Mouse (Mus musculus) heart, adult 2 months (tissue): ENCODE measurements around the gene Plaur. TPM values are rescaled to one million over a fixed set of nuclear protein-coding genes. Genes with fewer than 3 reads are reported as not detected.
A peak's percentile ranks its signal among the peaks of the same experiment; 100 is the strongest.

Experiments used
- DNase-seq, 2 experiments: peaks; one replicate each; pipeline ENCODE4 v3.0.0; 2021
- H3K27ac ChIP-seq: fragments of 200-600 bp; 2 replicates; pipeline ENCODE4 v1.8.1; 2022
- H3K27me3 ChIP-seq: fragments of 200-500 bp; 2 replicates; pipeline ENCODE4 v1.6.1; 2012; ENCODE audit warnings: mild to moderate bottlenecking, low read length, inconsistent platforms, mixed read lengths; ENCODE audit not compliant: control insufficient read depth, insufficient read depth
- H3K36me3 ChIP-seq: fragments of 200-500 bp; 2 replicates; pipeline ENCODE4 v1.6.1; 2012; ENCODE audit warnings: low read length, inconsistent platforms; ENCODE audit not compliant: control insufficient read depth, insufficient read depth
- H3K4me1 ChIP-seq: fragments of 200-500 bp; 2 replicates; pipeline ENCODE4 v1.6.1; 2011; ENCODE audit warnings: low read length; ENCODE audit not compliant: control insufficient read depth, insufficient read depth
- H3K4me3 ChIP-seq: fragments of 200-600 bp; 2 replicates; pipeline ENCODE4 v1.8.1; 2022
- H3K79me2 ChIP-seq: fragments of 200-500 bp; replicated peaks from 2 replicates; pipeline ENCODE4 v1.6.1; 2012; ENCODE audit warnings: mild to moderate bottlenecking, inconsistent platforms, low read length, moderate library complexity, mixed read lengths; ENCODE audit not compliant: control insufficient read depth, insufficient read depth
- H3K9ac ChIP-seq: fragments of 200-500 bp; 2 replicates; pipeline ENCODE4 v1.6.1; 2012; ENCODE audit warnings: low read depth, mild to moderate bottlenecking, control low read depth, inconsistent platforms, low read length, mixed read lengths
- CTCF ChIP-seq: fragments of 200-600 bp; IDR thresholded peaks from 2 replicates; pipeline ENCODE4 v1.8.1; 2022; ENCODE audit warnings: antibody characterized with exemption, mild to moderate bottlenecking, moderate library complexity
- EP300 ChIP-seq: fragments of 200-500 bp; IDR thresholded peaks from 2 replicates; pipeline ENCODE4 v1.6.1; 2011; ENCODE audit warnings: low read depth, low read length, control low read depth; ENCODE audit not compliant: insufficient read depth
- POLR2A ChIP-seq: fragments of 200-500 bp; IDR thresholded peaks from 2 replicates; pipeline ENCODE4 v1.6.1; 2011; ENCODE audit warnings: mild to moderate bottlenecking, low read depth, low read length, control low read depth; ENCODE audit not compliant: insufficient read depth
- WGBS: fragments of 180-500 bp; shearing (Covaris S2); methylation state at CpG from one replicate; pipeline ENCODE4 v1.1.7; 2018; 5-methylcytosine and 5-hydroxymethylcytosine counted together
- intact Hi-C: fragments of 180-260 bp; cut with DNase I; formaldehyde crosslinking; loops from one replicate; pipeline ENCODE4 v1.15.1; 2025
- polyA plus RNA-seq: library from polyadenylated mRNA; depleted of rRNA; stranded (reverse); fragments of >200 nt; gene quantifications from 2 replicates; pipeline ENCODE4 v1.2.3, GENCODE M21; 2012
- total RNA-seq, 2 experiments: library from RNA; stranded (reverse); gene quantifications; 2 replicates each; pipeline ENCODE4 v1.2.3; 2021

The Plaur gene
- total and polyA plus RNA-seq, 3 experiments: 3.3 to 5.0 (median 3.6) TPM

DNA sequence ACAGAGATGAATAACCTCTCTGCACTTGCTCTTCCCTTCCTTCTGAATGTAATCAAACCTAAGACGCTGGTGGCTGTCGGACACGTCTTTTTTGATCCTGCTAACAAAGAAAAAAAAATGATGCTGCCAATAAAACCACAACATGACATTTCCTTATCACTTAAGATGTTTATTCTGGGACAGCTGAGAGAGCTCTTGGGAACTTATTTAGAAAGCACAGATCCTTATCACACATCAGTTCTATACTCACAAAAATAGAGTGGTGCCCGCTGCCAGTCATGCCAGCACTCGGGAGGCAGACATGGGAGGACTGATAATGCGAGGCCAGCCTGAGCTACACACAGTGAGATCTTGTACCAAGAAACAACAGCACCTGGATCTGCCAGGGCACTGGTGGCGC lies 22.4 kb upstream of the Plaur start:
- intact Hi-C loops: no loop called here
- DNase-seq: no peak
- TF ChIP-seq CTCF (no peak), EP300 (no peak), POLR2A (no peak)
- H3K36me3 ChIP-seq: no peaks in the 10 kb centered on the region
- no peaks in the 10 kb centered on the region for H3K27me3 ChIP-seq
- 48% methylated on average over 7 of the region's 7 CpGs for WGBS
- H3K4me1 ChIP-seq: no peaks in the 10 kb centered on the region
- H3K79me2 ChIP-seq: no peaks in the 10 kb centered on the region
- H3K27ac ChIP-seq: no peak overlapping the region
- H3K4me3 ChIP-seq: no peak overlapping the region
- H3K9ac ChIP-seq: no peak overlapping the region

DNA sequence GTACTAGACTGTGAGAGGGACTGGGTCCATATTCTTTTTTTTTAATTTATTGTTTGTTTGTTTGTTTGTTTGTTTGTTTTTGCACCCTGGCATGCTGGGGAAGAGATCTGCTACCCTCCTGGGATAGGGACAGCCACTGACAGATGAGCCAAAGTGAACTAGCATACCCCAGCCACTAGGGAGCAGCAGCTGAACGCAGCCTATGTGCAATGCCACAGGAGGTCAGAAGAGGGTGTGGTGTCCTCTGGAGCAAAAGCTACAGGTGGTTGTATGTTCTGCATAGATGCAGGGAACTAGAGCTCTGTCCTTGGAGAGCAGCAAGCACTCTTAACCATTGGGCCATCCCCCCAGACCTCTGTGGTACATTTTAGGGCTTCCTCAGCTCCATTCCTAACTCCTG lies 20.5 kb upstream of the Plaur start:
- TF ChIP-seq CTCF: peak; percentile 94
- no peak for TF ChIP-seq POLR2A
- peak; percentile 90 for TF ChIP-seq EP300
- Histone ChIP-seq H3K4me1 (no peaks in the 10 kb centered on the region), H3K27ac (no peak overlapping the region), H3K79me2 (no peaks in the 10 kb centered on the region), H3K36me3 (no peaks in the 10 kb centered on the region), H3K4me3 (no peak overlapping the region), H3K9ac (no peak overlapping the region), H3K27me3 (no peaks in the 10 kb centered on the region)
- 21% methylated on average over 1 of the region's 1 CpGs for WGBS
- DNase-seq: peak; percentile 76 to 78
- intact Hi-C loops: loop anchor here (1.0 kb wide), 1 partner anchor 33 kb away; no protein-coding TSS in a partner anchor

DNA sequence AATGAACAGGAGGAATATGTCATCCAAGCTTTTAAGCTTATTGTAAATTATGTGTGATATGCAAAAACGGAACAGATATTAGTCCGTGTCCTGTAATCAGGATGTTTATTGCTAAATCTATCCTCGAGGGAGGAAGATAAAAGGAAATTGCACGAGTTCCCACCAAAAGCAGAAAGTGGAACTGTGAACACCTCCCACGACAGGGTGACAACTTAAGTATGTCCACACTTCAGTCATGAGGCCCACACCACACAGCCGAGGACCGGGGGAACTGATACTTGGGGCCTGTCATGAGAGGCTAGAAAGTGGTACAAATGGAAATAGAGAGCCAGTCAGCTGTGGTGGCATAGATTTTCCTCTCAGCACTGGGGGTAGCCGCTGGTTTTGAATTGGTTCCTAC lies 20.0 kb upstream of the Plaur start:
- 46% methylated on average over 8 of the region's 8 CpGs for WGBS
- H3K27me3 ChIP-seq: no peaks in the 10 kb centered on the region
- DNase-seq: peak in 1 of 2 experiments; percentile 41
- H3K79me2 ChIP-seq: no peaks in the 10 kb centered on the region
- no peak overlapping the region for H3K9ac ChIP-seq
- H3K4me1 ChIP-seq: no peaks in the 10 kb centered on the region
- H3K27ac ChIP-seq: no peak overlapping the region
- H3K4me3 ChIP-seq: no peak overlapping the region
- TF ChIP-seq EP300 (no peak), CTCF (no peak), POLR2A (no peak)
- intact Hi-C loops: loop anchor here (1.0 kb wide), 1 partner anchor 32 kb away; no protein-coding TSS in a partner anchor
- no peaks in the 10 kb centered on the region for H3K36me3 ChIP-seq

DNA sequence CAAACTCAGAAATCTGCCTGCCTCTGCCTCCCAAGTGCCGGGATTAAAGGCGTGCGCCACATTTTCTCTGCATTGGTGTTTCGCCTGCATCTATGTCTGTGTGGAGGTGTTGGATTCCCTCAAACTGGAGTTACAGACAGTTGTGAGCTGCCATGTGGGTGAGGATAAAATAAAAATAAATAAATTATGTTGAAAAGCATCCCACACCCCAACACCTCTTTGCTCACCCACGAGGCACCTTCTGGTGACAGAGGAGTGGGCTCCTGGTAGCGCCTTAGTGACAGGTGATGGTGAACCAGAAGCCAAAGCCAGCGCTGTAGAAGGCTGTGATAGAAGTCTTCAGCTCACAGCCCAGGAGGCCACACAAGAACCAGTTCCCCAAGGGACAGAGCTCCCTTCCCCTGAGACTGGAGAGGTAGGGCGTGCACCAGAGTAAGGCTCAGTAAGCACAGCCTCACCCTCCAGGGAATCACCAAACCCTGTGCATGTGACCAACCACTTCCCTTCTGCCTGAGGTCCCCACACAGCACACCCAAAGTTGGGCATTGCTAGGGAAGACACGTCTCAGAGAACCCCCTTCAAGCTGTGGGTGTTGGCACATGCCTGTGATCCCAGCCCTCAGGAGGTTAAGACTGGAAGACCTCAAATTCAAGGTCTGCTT lies 16.9 kb upstream of the Plaur start:
- intact Hi-C loops: no loop called here
- Histone ChIP-seq H3K79me2 (no peaks in the 10 kb centered on the region), H3K4me1 (no peaks in the 10 kb centered on the region), H3K27me3 (no peaks in the 10 kb centered on the region), H3K4me3 (no peak overlapping the region), H3K27ac (no peak overlapping the region), H3K36me3 (no peaks in the 10 kb centered on the region), H3K9ac (no peak overlapping the region)
- peak in 1 of 2 experiments; percentile 59 for DNase-seq
- TF ChIP-seq EP300 (no peak), CTCF (no peak), POLR2A (no peak)
- WGBS: 81% methylated on average over 9 of the region's 9 CpGs

DNA sequence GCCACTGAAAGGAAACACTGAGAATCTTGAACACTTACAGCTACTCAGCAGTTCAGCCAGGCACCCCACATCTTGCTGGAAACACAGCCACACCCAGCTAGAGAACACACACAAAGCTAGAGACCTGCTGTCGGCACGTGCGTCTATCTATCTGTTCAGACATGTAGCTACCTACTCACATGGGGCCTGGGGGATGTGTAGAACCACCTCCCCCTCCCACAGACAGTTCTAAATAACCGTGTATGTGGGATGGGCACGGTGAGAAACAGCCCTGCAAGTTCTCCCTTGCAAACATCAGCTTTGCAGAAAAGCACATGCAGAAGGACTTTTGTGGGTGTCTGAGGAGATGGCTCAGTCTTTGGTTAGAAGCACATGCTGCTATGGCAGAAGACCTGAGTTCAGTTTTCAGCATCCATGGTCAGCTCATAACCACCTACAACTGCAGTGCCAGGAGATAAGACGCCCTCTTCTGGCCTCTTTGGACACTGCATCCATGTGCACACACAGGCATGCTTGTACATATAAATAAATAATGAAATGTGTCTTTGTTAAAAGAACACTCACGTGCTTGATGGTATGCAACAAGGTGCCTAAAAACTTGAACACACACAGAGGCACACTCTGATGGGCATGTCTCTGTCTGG lies 15.5 kb upstream of the Plaur start:
- no peaks in the 10 kb centered on the region for H3K4me1 ChIP-seq
- intact Hi-C loops: no loop called here
- no peak overlapping the region for H3K4me3 ChIP-seq
- H3K27ac ChIP-seq: no peak overlapping the region
- H3K36me3 ChIP-seq: no peaks in the 10 kb centered on the region
- no peaks in the 10 kb centered on the region for H3K79me2 ChIP-seq
- H3K9ac ChIP-seq: no peak overlapping the region
- no peaks in the 10 kb centered on the region for H3K27me3 ChIP-seq
- no peak for DNase-seq
- 71% methylated on average over 7 of the region's 7 CpGs for WGBS
- TF ChIP-seq CTCF (peak; percentile 14), POLR2A (no peak), EP300 (no peak)
